Mouse (Mus musculus): ENCODE measurements around the gene Myoz1.
"Not testable (repeated sequence)": the region's sequence is repeated elsewhere in the genome, so short reads cannot be mapped to it uniquely, and the experiment has no call there.

Myoz1 gene

DNA sequence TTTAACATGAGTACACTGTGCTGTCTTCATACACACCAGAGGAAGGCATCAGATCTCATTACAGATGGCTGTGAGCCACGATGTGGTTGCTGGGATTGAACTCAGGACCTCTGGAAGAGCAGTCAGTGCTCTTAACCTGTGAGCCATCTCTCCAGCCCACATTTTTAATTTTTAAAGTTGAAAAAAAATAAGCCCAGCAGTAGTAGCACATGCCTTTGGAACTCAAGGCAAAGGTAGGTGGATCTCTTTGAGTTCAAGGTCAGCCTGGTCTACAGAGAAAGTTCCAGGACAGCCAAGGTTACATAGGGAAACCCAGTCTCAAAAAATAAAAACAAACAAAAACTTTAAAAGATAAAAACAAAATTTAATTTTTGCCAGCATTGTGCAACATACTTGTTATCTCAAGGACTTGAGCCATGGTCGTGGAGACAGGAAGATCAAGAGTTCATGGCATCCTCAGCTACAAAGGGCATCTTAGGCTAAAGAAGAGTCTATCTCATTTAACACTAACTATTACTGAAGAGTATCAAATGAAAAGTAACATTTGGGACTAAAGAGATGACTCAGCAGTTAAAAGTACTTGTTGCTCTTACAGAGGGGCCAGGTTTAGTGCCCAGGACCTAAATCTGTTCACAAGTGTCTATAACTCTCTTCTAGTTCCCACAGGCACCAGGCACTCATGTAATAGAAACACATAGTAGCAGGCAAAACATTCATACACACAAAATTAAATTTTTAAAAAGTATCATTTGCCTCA, 18.3 kb downstream of the Myoz1 start:
- DNase-seq (ENCODE audit: low spot score): no peak

DNA sequence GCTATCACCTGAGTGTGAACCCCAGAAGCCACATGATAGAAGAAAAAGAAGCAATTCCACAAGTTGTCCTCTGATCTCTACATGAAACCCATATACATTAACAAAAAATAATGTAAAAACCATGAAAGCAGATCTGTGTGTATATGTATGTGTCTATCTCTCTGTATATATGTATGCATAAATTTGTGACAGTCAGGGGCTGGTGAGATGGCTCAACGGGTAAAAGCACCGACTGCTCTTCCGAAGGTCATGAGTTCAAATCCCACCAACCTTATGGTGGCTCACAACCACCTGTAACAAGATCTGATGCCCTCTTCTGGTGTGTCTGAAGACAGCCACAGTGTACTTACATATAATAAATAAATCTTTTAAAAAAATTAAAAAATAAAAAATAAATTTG, 19.4 kb downstream of the Myoz1 start:
- not testable (repeated sequence) for DNase-seq (ENCODE audit: low spot score)

DNA sequence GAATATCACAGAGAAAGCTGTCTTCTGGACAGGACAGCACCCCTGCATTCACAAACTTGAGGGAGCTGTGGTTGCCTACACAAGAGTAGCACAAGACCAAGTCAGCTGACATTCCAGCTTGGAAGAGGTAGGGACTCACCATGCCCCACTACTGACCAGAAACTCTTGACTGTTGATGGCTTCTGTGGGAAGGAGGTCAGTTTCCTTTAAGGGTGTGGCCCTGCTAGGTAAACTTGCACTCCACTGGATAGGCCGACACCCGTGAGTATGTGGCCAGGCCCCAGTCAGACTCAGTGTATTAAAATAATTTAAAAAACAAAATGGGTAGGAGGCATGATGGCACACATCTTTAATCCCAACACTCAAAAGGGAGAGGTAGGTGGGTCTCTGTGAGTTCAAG, 20.8 kb downstream of the Myoz1 start:
- DNase-seq (ENCODE audit: low spot score): no peak

DNA sequence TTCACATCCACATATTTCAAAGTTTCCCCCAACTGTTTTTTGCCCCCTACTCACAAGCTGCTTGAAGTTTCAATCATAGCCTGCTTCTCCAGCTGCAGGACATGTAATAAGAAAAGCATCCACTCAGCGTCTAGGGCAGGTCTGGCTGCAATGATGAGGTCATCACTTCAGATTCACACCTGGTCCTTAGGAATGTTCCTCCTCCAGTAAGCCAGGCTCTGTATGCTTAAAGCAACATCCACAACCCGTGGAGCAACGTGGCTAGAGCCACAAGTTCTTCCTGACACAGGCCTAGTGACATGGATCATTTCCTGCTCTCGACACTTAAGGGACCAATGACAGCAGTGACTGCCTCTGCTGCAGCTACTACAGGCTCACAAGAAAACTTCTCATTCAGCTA, 25.1 kb downstream of the Myoz1 start:
- no peak for DNase-seq (ENCODE audit: low spot score)

DNA sequence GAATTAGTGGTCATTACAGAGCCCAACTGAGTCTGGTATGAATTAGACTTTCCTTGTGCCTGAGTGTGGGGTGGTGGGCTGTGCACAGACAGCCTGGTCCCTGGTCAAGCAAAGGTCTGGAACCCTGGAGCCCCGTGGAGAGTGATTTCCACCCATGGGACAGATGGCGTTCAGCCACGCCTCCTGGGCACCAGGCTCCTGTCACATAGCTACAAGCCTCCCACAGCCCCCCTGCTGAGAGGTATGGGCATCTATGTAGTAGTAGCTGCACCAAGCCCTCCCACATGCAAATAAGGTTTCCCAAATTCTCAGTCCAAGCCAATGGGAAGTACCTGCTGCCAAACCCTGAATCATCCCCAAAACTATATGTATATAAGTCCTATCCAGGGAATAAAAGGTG, 29.4 kb downstream of the Myoz1 start:
- no peak for DNase-seq (ENCODE audit: low spot score)

DNA sequence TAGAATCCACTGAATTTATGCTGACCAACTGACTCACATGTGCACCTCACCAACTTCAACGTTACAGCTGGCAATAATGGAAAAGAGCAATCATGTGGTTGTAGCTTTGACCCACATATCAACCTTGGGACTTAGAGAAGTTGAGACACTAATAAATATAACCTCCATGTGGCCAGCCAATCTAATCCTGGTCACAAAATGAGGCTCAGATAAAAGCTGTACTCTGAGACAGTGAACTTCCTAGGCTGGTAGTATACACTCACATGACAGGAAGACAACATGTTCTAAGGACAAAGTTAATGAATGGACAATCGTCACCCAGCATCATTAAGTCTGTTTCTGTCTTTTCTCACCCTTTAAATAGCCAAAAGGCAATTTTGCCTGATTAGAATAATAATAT, 29.9 kb downstream of the Myoz1 start:
- DNase-seq (ENCODE audit: low spot score): no peak

DNA sequence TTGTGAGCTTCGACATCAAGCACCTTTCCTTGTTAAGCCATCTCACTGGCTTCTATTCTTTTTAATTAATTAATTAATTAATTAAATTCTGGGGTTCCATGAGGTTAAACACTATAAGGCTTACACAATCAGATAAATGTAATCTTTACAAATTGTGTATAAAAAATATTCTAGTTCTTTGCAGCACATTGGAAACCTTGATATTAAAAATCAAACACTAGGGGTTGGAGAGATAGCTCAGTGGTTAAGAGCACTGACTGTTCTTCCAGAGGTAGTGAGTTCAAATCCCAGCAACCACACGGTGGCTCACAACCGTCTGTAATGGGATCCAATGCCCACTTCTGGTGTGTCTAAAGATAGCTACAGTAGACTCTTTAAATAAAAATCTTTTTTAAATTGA, 33.4 kb downstream of the Myoz1 start:
- no peak for DNase-seq (ENCODE audit: low spot score)

DNA sequence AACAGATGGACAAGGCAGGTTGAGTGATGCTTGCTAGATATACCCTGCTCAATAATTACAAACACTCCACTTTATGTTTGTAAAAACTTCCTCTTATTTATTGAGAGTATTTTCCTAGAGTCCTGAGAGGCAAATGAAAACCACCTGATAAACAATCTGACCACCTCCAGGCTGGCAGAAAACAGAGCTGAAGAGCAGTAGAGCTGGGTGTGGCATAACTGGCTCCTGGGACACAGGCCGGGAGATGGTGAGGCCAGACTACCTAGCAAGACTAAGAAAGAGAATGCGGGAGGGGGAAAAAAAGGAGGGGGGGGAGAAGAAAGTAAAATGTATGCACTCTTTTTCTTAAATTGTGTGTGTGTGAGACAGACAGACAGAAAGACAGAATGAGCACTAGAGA, 33.9 kb downstream of the Myoz1 start:
- no peak for DNase-seq (ENCODE audit: low spot score)

DNA sequence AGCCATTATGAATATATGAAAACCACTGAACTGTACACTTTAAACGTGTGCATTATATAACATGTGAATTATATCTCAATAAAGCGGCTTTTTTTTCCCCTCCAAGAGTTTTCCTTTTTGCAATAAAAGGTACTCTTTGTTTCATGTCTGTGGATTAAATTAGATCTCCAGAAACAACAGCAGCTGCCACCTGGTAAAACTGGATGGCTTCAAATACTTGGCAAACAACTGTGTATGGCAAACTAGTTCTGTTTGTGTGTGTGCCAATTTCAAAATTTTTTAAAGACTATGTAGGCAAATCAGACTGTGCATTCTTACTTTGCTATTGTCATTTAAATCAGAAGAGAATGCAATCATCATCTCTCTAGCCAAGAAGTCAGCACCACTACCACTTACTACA, 34.4 kb downstream of the Myoz1 start:
- DNase-seq (ENCODE audit: low spot score): no peak

DNA sequence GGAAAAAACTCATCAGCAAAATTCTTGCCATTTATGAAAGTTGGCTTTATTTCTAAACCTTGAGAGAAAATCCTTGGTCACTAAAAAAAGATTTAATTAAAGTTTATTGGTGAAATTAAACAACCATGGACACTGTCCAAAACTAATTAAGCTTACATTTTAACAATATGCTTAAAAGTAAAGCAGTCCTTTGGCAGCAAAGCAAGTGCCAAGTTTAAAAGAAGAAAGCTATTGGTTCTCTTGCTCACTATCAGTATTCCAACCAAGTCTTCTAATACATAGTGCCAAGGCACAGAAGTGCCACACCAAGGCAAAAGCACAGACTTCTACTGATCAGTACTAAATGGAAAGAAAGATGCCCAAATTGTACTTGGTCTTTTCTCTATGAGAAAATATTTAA, 37.2 kb downstream of the Myoz1 start:
- no peak for DNase-seq (ENCODE audit: low spot score)

DNA sequence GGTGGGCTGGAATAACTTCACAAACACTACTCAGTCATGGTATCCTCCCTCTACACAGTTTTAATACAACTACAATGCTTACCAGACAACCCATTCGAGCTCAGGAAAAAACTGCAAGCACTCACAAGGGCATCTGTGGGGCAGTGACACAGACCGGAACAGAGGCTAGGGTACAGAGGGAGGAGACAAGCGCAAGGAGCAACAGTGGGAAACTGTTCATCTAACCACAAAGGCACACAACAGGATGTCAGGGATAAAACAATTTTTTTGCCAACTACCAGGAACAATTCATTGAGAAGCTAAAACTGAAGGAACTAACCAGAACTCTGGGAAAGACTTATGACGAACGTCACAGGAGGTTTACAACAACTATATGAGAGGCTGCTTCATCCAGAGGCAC, 38.1 kb downstream of the Myoz1 start:
- DNase-seq (ENCODE audit: low spot score): no peak

DNA sequence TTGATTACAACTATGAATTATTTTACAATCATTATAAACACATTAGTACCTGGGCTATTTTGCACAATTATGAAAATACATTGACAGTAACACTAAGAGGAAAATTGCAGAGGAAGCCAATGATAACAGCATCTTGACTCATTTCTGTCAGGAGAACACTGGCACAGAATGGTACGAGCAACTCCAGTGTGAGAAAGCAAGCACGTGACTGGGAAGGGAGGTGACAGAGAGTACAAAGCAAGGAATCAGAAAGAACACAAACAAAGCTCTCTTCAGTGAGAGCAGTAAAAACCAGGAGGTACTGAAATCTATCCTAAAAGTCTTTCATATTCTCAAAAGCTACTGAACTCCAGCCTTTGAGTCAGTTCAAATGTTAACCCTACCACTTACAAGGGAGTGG, 39.9 kb downstream of the Myoz1 start:
- peak; percentile 35 for DNase-seq (ENCODE audit: low spot score)

DNA sequence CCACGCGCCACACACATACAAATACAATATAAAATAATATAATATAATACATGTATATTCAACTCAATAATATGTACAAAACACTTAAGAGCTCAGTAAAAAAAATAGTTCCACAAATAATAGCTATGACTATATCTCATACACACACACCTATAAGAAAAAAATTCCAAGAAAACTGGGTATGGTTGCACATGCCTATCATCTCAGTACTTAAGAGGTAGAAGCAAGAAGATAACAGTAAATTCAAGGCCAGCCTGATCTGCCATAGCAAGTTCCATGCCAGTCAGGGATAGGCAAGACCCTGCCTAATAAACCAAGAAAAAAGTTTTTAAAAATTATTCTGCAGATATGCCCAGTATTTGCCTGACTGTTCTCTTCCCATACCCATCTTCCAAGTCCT, 41.3 kb downstream of the Myoz1 start:
- no peak for DNase-seq (ENCODE audit: low spot score)

DNA sequence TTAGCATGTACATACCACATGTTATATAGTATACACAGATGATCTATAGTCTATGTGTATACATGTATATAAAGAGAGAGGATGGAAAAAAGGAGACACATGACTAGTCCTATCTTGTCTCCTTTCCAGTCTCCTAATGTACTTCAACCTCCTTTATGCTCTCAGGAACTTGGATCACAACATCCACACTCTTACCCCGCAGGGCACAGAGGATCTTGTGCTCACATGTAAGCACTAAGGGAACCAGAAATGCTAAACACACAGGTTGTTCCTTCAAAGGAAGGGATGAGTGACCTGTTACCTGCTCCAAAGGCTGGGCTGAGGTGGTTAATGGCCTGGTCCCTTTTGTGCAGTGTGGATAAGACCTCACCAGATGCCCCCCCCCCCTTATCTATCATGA, 43.5 kb downstream of the Myoz1 start:
- no peak for DNase-seq (ENCODE audit: low spot score)

DNA sequence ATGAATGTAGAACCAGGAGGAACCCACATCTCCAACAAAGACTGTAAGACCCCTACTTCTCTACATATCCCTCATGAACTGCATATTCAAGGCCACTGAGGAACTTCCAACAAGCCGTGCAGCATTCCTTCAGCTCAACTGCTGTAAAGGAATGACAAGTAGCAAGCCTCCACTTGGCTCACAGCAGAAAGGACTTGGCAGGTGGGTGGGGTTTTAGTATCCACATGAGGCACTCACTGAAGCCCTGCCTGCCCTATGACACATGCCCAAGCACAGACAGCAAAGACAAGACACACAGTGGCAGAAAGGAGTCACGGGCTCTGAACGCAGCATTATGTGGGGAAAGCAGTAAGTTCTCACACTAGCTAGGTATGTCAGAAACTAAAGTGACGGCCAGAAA, 46.2 kb downstream of the Myoz1 start:
- DNase-seq (ENCODE audit: low spot score): peak; percentile 5

DNA sequence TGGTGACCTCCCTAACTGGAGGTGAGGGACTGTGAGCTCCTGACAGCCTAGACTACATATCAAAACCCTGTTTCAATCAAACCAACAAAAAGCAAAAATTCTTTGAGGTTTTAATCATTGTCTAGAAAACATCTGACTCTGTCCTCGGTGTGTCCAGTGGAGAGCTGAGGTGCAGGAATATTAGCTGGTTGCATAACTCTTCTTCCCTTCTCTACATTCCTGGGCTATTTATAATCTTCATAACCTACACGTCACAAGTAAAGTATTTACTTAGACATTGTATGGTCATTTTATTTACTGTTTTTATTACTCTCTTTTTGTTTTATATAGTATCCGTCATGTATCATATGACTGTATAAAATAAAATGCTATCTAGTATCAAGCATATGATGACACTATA, 46.8 kb downstream of the Myoz1 start:
- no peak for DNase-seq (ENCODE audit: low spot score)

DNA sequence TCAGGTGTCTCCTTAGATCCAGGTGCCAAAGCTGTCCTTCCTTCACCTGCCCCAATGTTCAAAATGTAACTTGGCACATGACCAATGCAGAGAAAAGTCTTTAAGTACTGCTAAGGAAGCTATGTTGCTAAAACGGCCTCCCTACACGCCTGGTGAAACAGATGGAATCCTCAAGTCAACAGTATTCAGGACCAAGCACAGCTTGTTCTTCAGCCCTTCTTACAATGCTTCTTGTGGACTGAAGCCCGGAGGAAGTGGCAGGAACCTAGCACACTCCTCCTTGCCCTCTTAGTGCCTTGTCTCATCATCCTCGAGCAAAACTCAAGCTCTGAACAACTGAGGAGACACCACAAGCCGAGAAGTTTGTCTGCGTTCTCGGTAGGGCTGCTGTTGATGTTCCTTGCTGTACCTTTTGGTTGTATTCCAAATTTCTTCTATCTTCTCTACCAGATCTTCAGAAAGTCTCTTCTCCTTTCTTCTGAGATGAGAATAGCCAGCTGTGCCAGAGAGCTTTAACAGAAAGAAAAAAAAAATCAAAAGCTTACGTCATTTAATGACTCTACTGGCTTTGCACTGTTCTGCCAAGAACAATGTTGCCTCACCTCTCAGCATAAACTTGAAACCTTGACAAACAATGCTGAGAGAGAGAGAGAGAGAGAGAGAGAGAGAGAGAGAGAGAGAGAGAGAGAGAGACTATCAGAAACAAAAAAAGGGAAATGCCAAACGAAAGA, 48.8 kb downstream of the Myoz1 start:
- DNase-seq (ENCODE audit: low spot score): no peak

DNA sequence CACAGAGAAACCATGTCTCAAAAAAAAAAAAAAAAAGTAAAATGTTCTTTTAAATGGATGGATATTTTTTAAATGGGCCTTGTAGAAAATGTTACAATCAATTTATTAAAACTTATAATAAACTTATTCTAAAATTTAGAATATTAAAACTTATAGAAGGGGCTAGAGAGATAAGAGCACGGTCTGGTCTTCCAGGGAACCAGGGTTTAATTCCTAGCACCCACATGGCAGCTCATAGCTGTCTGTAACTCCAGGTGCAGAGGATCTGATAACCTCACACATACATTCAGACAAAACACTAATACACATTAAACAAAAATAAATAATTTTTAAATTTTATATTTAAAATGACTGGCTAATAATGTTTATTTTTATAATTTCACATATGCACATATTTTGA, 55.1 kb downstream of the Myoz1 start:
- no peak for DNase-seq (ENCODE audit: low spot score)

DNA sequence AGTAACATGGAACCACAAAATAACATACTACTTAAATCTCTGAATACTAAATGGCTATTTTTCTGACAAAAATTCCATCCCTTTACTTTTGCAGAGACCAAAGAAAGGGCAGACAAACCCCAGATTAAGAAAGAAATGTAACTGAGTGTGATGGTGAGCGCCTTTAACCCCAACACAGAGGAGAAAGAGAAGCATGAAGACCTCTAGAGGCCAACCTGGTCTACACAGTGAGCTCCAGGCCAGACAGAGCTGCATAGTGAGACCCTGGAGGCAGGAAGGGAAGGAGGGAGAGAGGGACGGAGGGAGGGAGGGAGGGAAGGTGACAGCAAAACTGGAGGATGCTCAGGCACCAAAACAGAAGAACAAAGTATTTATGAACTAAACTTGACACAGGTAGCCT, 56.1 kb downstream of the Myoz1 start:
- DNase-seq (ENCODE audit: low spot score): no peak

DNA sequence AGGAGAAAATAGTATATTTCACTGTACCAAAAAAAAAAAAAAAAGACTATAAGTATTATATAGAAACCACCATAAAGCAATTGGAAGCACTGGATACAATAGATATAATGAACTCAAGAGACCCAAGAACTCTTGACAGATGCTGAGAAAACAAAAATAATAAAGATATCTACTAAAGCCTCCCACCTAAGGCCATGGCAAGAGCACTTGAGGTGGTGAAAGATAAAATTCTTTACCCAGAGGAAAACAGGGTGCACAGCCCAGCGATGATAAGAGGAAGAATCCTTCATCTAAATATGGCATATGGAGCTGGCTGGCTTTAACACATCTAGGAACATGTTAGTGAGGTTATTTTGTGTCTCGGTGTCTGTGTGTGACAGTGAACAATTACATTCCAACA, 56.8 kb downstream of the Myoz1 start:
- DNase-seq (ENCODE audit: low spot score): no peak
